Mouse (Mus musculus): ENCODE data around the gene Zfp503.

DNA sequence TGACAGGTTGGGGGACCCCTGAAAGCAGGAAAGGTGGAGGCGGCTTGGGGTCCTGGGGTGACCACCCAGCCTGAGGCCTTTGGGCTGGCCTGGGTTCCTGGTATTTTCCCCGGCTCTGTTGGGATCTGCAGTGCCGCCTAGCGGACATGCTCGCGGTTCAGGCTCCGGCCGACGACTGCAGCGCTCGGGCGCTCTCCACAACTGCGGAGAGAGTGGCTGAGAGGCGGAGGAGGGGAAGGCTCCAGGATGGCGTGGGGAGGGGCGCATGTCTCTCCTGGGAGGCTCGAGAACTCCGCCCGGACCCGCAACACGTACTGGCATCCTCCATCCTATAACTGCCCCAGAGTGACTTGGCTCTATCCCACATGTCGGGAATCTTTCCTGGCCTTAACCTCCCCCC is 7.9 kb downstream of the Zfp503 start:
- TF ChIP-seq MXI1 (IDR thresholded peaks at IDR 0.05; ENCODE audit: low read depth, low read length) (no peak), SIN3A (IDR thresholded peaks at IDR 0.05; ENCODE audit: low read length) (no peak), ZKSCAN1 (IDR thresholded peaks at IDR 0.05; ENCODE audit: low read depth, low read length) (no peak), POLR2A (IDR thresholded peaks at IDR 0.05; ENCODE audit: control insufficient read depth in 1 of 2, insufficient read depth in 1 of 2, low read depth in 1 of 2, low read length in 2 of 2, poor library complexity in 1 of 2) (no peak), ZMIZ1 (IDR thresholded peaks at IDR 0.05; ENCODE audit: low read depth, low read length) (no peak), CTCF (IDR thresholded peaks at IDR 0.05 in 2 of 3, conservative IDR thresholded peaks at IDR 0.05 in 1 of 3; ENCODE audit: control insufficient read depth in 1 of 3, insufficient read depth in 1 of 3, low read depth in 2 of 3, low read length in 3 of 3, poor library complexity in 1 of 3, severe bottlenecking in 1 of 3) (no peak), E2F4 (IDR thresholded peaks at IDR 0.05; ENCODE audit: borderline replicate concordance, low read depth, low read length) (no peak), NELFE (IDR thresholded peaks at IDR 0.05; ENCODE audit: low read depth, low read length) (no peak), POLR2AphosphoS5 (IDR thresholded peaks at IDR 0.05; ENCODE audit: borderline replicate concordance, low read depth, low read length) (no peak)

All from MEL (cell line).